Mouse (Mus musculus) MN1 (cell line): ENCODE results near the gene Hrc.
A peak's percentile ranks its signal among the peaks of the same experiment; 100 is the strongest.

ENCODE experiments used
- DNase-seq: peaks from one replicate; pipeline ENCODE4 v3.0.0-alpha.2; 2016; ENCODE audit warnings: low spot score

The Hrc gene

DNA sequence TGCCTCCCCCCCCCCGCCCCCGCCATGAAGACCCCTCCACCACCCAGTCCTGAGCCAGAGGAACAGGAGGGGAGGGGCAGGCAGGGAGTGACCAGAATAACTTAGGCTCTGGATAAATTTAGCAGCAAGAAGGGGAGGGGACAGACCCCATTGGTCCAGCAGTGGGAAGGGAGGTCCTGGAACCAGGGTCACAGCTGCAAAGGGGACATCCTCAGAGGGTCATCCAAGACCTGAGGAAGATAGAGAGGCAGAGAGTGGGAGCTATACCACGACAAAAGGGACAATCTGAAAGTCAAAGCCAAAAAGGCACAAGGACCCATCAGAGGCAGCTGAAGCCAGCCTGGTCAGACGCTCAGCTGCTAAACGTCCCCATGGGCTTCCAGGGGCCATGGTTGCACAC lies at the start of gene Hrc:
Hrc (plus strand) TSS at position 235 of the 400 bp plus-strand sequence.
- DNase-seq = no peak

DNA sequence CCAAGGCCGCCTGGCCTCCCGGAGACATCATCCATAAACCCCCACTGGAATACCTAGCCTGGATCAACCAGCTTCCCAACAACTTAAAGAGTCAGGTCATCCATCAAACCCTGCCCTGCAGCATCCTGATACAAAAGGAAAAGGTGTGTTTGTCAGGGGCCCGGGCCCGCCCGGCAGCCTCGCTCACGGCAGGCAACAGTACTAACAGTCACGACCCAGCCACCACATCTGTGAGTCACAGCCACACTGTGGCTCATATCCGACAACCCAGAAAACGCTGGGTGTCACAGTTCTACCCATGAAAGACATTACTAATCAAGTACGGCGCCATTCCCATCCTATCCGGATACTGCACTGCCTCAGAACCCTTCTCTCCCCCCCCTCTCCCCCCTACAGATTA lies 48.6 kb upstream of the Hrc start:
- DNase-seq = no peak

- DNase-seq = no peak
Observed at GRCm38 (mm10) chr7:45296626-45297025, 38.5 kb upstream of the Hrc start.

- DNase-seq = no peak
Observed at GRCm38 (mm10) chr7:45297563-45297962, 37.5 kb upstream of the Hrc start.

- peak; percentile 73 for DNase-seq
Observed at GRCm38 (mm10) chr7:45299752-45300151, 35.3 kb upstream of the Hrc start.

GRCm38 (mm10) chr7:45300270-45300669 lies 34.8 kb upstream of the Hrc start:
- peak; percentile 68 for DNase-seq

DNA sequence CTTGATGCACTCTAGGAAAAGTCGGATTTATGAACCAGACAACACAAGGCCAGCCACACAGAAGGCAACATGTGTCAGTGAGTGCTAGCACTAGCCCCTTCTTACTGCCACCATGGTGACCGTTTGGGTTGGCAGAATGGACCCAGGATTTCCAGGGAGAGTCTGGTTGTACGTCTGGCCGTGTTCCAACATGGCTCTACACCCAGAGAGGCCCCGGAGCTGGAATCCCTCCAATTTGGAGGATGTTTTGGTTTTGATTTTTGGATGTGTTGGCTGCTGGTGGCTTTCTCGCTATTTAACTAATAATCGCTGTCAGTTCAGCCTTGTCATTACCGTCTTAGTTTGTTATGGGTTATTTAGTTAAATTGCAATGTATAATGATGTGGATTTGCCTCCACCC lies 32.5 kb upstream of the Hrc start:
- peak; percentile 73 for DNase-seq

GRCm38 (mm10) chr7:45304869-45305268 lies 30.2 kb upstream of the Hrc start:
- no peak for DNase-seq

GRCm38 (mm10) chr7:45305275-45305674 lies 29.8 kb upstream of the Hrc start:
- peak; percentile 22 for DNase-seq

DNA sequence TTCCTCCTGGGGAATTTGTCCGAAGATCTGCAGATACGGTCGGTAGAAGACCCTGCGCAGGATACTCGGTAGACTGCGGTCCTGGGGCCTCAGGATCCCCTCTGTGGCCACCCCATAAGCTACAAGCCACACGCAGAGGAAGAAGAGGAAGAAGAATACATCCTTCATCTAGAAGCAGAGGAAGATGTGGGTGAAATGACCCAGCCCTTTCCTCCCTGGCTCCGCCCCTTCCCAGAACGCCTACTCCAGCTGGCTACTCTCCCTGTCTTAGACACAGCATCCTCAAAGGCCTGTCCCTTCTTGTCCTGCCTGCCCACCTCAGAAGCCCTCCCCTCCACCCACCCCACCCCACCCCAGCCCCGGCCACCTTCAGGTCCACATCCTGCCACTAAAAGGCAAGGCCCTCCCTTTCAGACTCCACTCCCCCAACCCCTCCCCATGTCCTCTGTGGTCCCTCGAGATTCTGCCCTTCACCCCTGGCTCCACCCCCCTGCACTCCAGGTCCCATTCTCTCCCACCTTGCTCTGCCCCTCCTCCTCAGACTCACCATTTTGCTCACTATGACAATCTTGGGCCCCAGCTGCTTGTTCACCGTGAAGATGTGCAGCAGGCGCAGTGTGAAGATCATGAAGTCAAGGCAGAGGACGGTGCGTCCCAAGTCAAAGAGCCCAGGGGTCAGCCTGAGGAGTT lies 26.4 kb upstream of the Hrc start:
- no peak for DNase-seq

GRCm38 (mm10) chr7:45309455-45309854 lies 25.6 kb upstream of the Hrc start:
- peak; percentile 37 for DNase-seq

- DNase-seq = no peak
Observed at GRCm38 (mm10) chr7:45312023-45312422, 23.1 kb upstream of the Hrc start.

GRCm38 (mm10) chr7:45312686-45313453 lies 22.2 kb upstream of the Hrc start:
- peak; percentile 55 for DNase-seq

- peak; percentile 36 for DNase-seq
Observed at GRCm38 (mm10) chr7:45313495-45313894, 21.6 kb upstream of the Hrc start.

DNA sequence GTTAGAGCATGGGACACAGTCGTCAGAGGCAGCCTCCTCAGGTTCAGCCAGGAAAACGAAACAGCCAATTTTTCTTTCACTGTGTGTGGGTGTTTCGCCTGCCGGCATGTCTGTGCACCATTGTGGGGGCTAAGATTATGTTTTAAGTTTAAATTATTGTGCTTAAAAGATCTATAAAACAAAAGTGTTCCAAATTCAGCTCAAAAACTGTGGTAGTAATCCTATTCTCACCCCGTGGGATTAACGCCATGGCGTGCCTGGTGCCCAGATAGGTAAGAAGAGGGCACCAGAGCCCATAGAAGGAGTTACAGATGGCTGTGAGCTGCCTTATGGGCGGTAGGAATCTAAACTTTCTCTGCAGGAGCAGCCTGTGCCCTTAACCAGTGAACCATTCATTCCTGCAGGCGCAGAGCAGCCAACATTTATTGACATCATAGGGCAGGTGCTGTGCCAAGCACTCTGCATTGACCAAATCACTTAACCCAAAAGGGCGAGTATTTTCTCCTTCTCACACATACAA lies 19.8 kb upstream of the Hrc start:
- DNase-seq = no peak

- DNase-seq = no peak
Observed at GRCm38 (mm10) chr7:45316536-45316935, 18.6 kb upstream of the Hrc start.

DNA sequence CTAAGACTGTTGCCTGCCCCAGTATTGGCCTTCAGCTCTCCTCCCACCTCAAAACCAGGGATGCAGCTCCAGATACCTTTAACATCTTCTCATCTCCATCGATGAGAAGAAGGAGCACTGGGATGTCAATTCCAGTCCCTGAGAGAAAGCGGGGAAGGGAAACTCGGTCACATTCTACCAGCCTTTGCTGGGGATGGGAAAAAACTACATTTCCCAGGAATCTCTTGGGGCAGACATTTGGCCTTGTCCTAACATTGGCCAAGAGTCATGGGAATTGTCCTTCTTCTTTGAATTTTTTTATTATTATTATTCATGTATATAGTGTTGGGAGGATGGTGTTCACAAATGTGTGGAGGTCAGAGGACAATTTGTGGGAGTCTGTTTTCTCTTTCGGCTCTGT lies 12.8 kb upstream of the Hrc start:
- DNase-seq = no peak

GRCm38 (mm10) chr7:45323069-45323468 lies 12.0 kb upstream of the Hrc start:
- DNase-seq = no peak

DNA sequence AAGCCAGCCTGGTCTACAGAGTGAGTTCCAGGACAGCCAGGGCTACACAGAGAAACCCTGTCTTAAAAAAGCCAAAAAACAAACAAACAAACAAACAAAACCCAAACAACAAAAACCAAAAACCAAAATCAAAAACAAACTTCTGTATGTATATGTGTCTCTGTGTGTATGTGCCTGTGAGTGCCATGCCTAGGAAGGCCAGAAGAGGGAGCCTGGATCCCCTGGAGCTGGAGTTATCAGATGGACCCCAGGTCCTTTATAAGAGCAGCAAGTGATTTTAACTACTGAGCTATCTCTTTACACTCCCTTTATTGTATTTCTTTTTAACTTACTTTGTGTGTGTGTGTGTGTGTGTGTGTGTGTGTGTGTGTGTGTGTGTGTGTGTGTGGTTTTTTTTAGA lies 9.3 kb upstream of the Hrc start:
- no peak for DNase-seq

DNA sequence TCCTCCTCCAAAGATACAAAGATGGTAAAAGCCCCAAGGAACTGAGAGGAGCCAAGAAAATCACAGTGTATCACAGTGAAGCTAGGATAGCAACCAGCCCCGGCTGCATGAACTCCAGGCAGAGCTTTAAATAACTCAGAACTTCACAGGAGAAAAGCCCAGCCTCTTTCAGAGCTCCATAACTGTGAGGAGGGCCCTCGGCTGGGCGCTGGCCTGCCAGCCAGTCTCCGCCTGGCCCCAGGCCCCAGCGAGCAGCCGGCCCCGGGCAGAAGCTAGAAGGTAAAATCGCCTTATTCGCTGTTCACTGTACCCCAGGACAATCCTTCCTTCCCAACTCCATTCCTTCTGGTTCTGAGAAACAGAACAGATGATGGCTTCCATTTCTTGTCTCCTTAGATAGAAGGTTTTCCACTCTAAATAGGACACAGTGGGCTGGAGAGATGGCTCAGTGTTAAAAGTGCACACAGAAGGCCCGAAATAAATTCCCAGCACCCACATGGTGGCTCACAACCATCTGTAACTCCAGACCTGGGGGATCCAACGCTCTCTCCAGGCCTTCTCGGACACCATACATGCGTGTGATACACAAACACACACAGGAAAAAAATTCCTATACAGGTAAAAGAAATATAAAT lies 6.1 kb upstream of the Hrc start:
- no peak for DNase-seq

DNA sequence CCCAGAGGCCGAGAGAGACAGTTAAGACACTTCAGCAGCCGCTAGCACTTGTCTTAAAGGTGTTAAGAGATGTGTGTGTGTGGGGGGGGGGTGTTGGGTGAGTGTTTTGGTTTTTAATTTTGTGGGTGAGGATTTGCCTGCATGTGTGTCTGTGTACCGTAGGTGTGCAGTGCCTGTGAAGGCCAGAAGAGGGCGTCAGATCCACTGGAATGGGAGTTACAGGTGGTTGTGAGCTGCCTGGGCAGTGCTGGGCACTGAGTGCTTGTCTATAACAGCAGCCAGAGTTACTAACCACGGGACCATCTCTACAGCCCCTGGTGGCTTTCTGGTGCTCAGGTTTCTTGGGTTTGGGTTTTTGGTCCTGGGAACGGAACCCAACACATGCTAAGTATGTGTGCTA lies 3.6 kb upstream of the Hrc start:
- DNase-seq = no peak

DNA sequence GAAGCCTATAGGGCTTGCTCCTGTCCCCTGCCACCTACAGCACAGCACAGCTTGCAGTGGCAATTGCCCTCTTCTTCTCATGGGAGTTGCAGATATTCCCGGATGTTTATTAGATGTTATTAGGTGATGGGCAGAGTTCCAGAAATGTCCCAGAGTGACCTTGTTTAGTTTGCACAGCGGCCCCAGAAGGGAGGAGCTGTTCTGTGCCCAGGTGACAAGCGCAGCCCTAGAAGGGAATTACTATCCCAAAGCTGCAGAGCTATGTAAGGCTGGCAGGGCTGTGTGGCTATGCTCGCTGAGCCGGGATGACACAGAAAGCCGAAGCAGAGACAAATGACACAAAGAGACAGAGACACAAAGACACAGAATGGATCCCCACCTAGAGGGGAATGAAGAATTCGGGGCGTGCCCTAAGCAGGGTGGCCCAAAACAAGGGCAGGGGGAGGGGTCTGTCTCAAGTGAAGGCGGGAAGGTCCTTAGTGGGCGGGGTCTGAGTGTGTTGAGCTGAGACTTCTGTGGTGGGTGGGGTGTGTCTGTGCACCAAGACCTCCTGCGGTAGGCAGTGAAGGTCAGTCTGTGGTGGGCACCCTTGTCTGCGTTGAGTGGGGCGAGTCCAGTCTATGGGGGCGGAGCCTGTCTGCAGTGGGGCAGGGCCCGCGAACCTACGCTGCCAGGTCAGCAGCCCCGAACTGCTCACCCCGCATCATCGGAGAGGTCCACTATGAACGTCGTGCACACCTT lies 2.2 kb upstream of the Hrc start:
- DNase-seq = peak; percentile 32
